Comparison of ENCODE assay signal across 17 mouse cellular contexts in the genomic region with DNA sequence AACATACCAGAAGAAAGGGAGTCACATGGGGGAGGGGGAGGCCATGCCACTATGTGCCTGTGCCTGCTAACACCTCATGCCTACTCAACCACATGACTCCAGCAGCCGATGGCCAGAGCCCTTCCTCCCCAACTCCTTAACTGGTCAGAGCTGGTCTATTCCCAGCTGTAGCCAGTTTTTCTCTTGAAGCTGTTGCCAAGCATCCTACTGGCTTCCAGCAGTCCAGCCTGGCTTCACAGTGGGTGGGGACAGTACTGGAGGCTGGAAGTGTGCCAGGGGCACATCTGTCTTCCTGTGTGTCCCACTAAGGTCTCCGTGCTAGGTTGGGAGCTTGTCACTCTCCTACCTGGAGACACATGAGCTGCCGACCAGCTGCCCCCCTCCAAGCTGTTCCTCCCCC. TPM values are rescaled to one million over a fixed set of nuclear protein-coding genes. Genes with fewer than 3 reads are reported as not detected.
DNase-seq lines count a peak whose midpoint lies in the region; ATAC-seq and TF ChIP-seq lines count a peak whose summit lies in the region.
"Had no signal": no experiment of that assay in that cellular context is flagged by ENCODE, and none has a peak within 500 bp of the region (broad histone marks: within the 10 kb centered on the region; RNA-seq: fewer than 3 reads in every experiment).

No protein-coding gene starts in this region.

- H3K4me2 ChIP-seq in kidney, embryonic 14.5 days (replicated peaks; ENCODE audit: low read depth, low read length): no peak overlapping the region
- H3K4me2 ChIP-seq: heart, embryonic 15.5 days; stomach, embryonic 15.5 days had no signal

- WGBS in kidney, embryonic 14.5 days: 49% methylated on average over 3 of the region's 3 CpGs
- WGBS in heart, embryonic 10.5 days: 71% methylated on average over 3 of the region's 3 CpGs
- WGBS in lung, adult 2 months: 47% methylated on average over 3 of the region's 3 CpGs

- H3K9me3 ChIP-seq in kidney, embryonic 14.5 days (ENCODE audit: control insufficient read depth, low read length): no peaks in the 10 kb centered on the region
- H3K9me3 ChIP-seq in heart, embryonic 10.5 days: no peaks in the 10 kb centered on the region
- H3K9me3 ChIP-seq: heart, embryonic 15.5 days; stomach, embryonic 15.5 days had no signal

- H3K4me1 ChIP-seq in kidney, embryonic 14.5 days (ENCODE audit: control insufficient read depth, insufficient read depth, low read length): peaks cover 10% of the 10 kb centered on the region; the same call in 1 of the 2 replicates
- no peaks in the 10 kb centered on the region; the same call in 1 of the 2 replicates for H3K4me1 ChIP-seq in heart, embryonic 10.5 days
- no peaks in the 10 kb centered on the region for H3K4me1 ChIP-seq in lung, adult 2 months (ENCODE audit: control insufficient read depth, insufficient read depth, low read length)
- H3K4me1 ChIP-seq: heart, embryonic 15.5 days; stomach, embryonic 15.5 days had no signal

- H3K36me3 ChIP-seq in kidney, embryonic 14.5 days (ENCODE audit: control insufficient read depth, insufficient read depth, low read length): no peaks in the 10 kb centered on the region
- H3K36me3 ChIP-seq in heart, embryonic 10.5 days: no peaks in the 10 kb centered on the region
- H3K36me3 ChIP-seq: heart, embryonic 15.5 days; stomach, embryonic 15.5 days had no signal

- H3K9ac ChIP-seq in kidney, embryonic 14.5 days (ENCODE audit: low read depth, low read length): no peak overlapping the region
- H3K9ac ChIP-seq: heart, embryonic 15.5 days; liver, embryonic 14.5 days; stomach, embryonic 15.5 days had no signal

- ATAC-seq in kidney, embryonic 14.5 days (ENCODE audit: low FRiP score, low TSS enrichment): no peak
- ATAC-seq: CD4-positive, CD25-positive, alpha-beta regulatory T cell, adult 4 months had no signal

- DNase-seq in kidney, adult 11 months: peak; percentile 27
- peak; percentile 41 for DNase-seq in retina, postnatal 1 day
- no peak for DNase-seq in retina, embryonic 14.5 days (ENCODE audit: low spot score)
- DNase-seq in kidney, adult 18-20 months: peak; percentile 9
- peak; percentile 8 to 14 for DNase-seq in kidney, postnatal 36 days
- DNase-seq in heart, embryonic 10.5 days (ENCODE audit: low spot score): no peak
- DNase-seq in lung, adult 2 months: no peak
- DNase-seq: cerebellum, adult 8-10 months; gastrocnemius, postnatal 36 days; layer of hippocampus, adult 9-11 months; lung, postnatal 4 days; thymus, postnatal 25 days had no signal

- TF ChIP-seq POLR2A in lung, adult 2 months (IDR thresholded peaks at IDR 0.05; ENCODE audit: borderline replicate concordance, extremely low read depth, low read depth, low read length): no peak

- TF ChIP-seq CTCF in lung, adult 2 months (IDR thresholded peaks at IDR 0.05; ENCODE audit: insufficient read depth, low read length): no peak

- H3K4me3 ChIP-seq in kidney, embryonic 14.5 days (ENCODE audit: low read length): no peak overlapping the region
- H3K4me3 ChIP-seq in heart, embryonic 10.5 days: no peak overlapping the region
- no peak overlapping the region for H3K4me3 ChIP-seq in lung, adult 2 months (replicated peaks; ENCODE audit: extremely low read depth, low read depth, low read length)
- H3K4me3 ChIP-seq: heart, embryonic 15.5 days; stomach, embryonic 15.5 days had no signal

- H3K27me3 ChIP-seq in kidney, embryonic 14.5 days (ENCODE audit: control insufficient read depth, insufficient read depth, low read length): no peaks in the 10 kb centered on the region
- H3K27me3 ChIP-seq in heart, embryonic 10.5 days (ENCODE audit: insufficient read depth, poor library complexity, severe bottlenecking): peaks cover 4% of the 10 kb centered on the region; the same call in 1 of the 2 replicates
- H3K27me3 ChIP-seq: heart, embryonic 15.5 days; stomach, embryonic 15.5 days had no signal

- no peak overlapping the region for H3K27ac ChIP-seq in kidney, embryonic 14.5 days (ENCODE audit: low read depth, low read length)
- no peak overlapping the region for H3K27ac ChIP-seq in heart, embryonic 10.5 days
- H3K27ac ChIP-seq: heart, embryonic 15.5 days; liver, embryonic 14.5 days; stomach, embryonic 15.5 days had no signal

RNA-seq across cellular contexts. Expression of gene Cacng1, which starts 26.8 kb away (rescaled TPM):
- 0.36 TPM in 1 of 2 replicates, not detected in the other for polyA plus RNA-seq in kidney, embryonic 14.5 days (2014; fragmentation: Nextera tagmentation; extraction: Ambion mirVana)
- not detected in 2 replicates for polyA plus RNA-seq in heart, embryonic 10.5 days (2016; fragmentation: Nextera tagmentation; extraction: Ambion mirVana)
- 19.3 TPM in 1 of 2 replicates, not detected in the other for polyA plus RNA-seq in lung, adult 2 months (2012; rRNA removed)
- polyA plus RNA-seq: CD4-positive, CD25-positive, alpha-beta regulatory T cell, adult 4 months; liver, embryonic 14.5 days had no signal

RNA-seq across cellular contexts. Expression of gene Cacng4, which starts 51.3 kb away (rescaled TPM):
- polyA plus RNA-seq in kidney, embryonic 14.5 days (2014; fragmentation: Nextera tagmentation; extraction: Ambion mirVana): 3.7 and 5.2 TPM in 2 replicates
- 0.14 and 0.80 TPM in 2 replicates for polyA plus RNA-seq in heart, embryonic 10.5 days (2016; fragmentation: Nextera tagmentation; extraction: Ambion mirVana)
- polyA plus RNA-seq in lung, adult 2 months (2012; rRNA removed): 0.25 TPM in 2 replicates
- polyA plus RNA-seq: CD4-positive, CD25-positive, alpha-beta regulatory T cell, adult 4 months had no signal

Comparison
In these comparisons a context has a peak if more than half of its experiments do, and no peak if none do; other contexts are left out.
1. DNase-seq: peak in kidney, adult 11 months (single experiment), retina, postnatal 1 day (single experiment), kidney, adult 18-20 months (single experiment) and kidney, postnatal 36 days (2 of 2); none in retina, embryonic 14.5 days (single experiment), heart, embryonic 10.5 days (single experiment) and lung, adult 2 months (single experiment).